Mouse (Mus musculus): ENCODE results near the gene Eef1g. TPM values are rescaled to one million over a fixed set of nuclear protein-coding genes. Genes with fewer than 3 reads are reported as not detected.
A peak's percentile ranks its signal among the peaks of the same experiment; 100 is the strongest.
"Not testable (repeated sequence)": the region's sequence is repeated elsewhere in the genome, so short reads cannot be mapped to it uniquely, and the experiment has no call there.

Gene Eef1g
- polyA plus RNA-seq, 1 experiment from 2014 or later = 476 TPM

DNA sequence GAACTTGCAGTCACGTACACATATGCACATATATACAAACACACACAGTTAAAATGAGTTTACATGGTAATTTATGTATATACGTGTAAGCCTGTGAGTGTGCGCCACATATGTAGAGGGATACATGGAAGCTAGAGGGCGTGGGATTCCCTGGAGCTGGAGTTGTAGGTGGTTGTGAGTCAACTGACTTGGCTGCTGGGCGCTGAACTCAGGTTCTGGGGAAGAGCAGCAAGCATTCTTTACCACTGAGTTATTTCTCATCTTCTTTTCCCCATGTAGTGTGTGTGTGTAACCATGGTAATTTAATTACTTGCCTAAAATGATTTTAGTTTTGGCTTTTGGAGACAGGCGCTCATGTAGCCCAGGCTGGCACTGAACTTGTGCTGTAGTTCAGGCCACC lies 29.8 kb downstream of the Eef1g start:
- Histone ChIP-seq H3K9ac (replicated peaks) (no peak overlapping the region), H3K27ac (no peak overlapping the region), H3K4me2 (no peak overlapping the region), H3K4me1 (replicated peaks) (peaks cover 38% of the 10 kb centered on the region), H3K9me3 (no peaks in the 10 kb centered on the region), H3K27me3 (no peaks in the 10 kb centered on the region), H3K4me3 (replicated peaks) (no peak overlapping the region), H3K36me3 (peaks cover 23% of the 10 kb centered on the region)
- no peak for ATAC-seq (ENCODE audit: insufficient number of reproducible peaks, insufficient read depth, low FRiP score, low TSS enrichment, low read depth)
- 88% methylated on average over 6 of the region's 6 CpGs for WGBS

DNA sequence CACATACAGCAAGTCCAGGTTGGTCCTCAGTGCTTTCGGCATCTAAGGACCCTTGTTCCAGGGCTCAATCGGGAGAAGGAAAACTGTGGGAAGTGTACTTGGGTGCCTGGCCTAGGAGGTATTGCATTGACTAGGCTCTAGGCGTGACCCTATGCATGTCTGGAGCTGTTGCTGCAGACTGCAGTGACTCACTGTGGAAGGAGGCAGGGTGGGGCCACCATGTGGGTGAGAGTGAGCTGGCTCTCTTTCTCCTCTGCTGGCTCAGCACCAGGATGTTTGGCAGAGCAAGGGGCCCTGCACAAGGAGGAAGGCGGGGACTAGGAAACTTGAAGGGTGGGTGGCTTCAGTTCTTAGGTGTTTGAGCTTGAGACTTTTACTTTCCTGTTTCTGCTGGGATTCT lies 30.7 kb downstream of the Eef1g start:
- peak overlapping the region; percentile 69 for H3K27ac ChIP-seq
- no peaks in the 10 kb centered on the region for H3K9me3 ChIP-seq
- H3K36me3 ChIP-seq = peaks cover 33% of the 10 kb centered on the region
- H3K4me1 ChIP-seq (replicated peaks) = peaks cover 28% of the 10 kb centered on the region
- ATAC-seq (ENCODE audit: insufficient number of reproducible peaks, insufficient read depth, low FRiP score, low TSS enrichment, low read depth) = peak; percentile 55; the same call in 1 of the 2 replicates
- 53% methylated on average over 4 of the region's 4 CpGs for WGBS
- H3K4me2 ChIP-seq = peak overlapping the region; percentile 7; the same call in 1 of the 2 replicates
- H3K27me3 ChIP-seq = no peaks in the 10 kb centered on the region
- H3K4me3 ChIP-seq (replicated peaks) = no peak overlapping the region
- H3K9ac ChIP-seq (replicated peaks) = no peak overlapping the region

DNA sequence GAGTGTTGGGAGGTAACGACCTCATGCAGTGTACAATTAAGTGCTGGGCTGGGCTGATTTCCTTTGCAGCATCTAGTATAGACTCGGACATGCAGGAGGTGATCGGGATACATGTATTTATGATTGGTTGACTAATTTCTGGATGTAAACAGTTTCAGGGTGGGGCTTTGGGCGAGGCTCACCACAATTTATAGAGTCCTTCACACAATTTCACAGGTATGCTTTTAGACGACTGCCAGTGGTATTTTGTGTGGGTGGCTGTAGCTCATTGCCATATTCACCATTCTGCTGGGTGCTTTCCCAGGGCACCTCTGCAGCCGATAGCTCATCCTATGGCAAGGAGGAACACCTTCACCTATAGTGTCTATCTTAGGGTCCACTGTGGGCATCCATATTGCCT lies 31.7 kb downstream of the Eef1g start:
- Histone ChIP-seq H3K27ac (no peak overlapping the region), H3K4me1 (replicated peaks) (peaks cover 19% of the 10 kb centered on the region), H3K9me3 (no peaks in the 10 kb centered on the region), H3K36me3 (peaks cover 43% of the 10 kb centered on the region), H3K4me3 (replicated peaks) (no peak overlapping the region), H3K27me3 (no peaks in the 10 kb centered on the region), H3K9ac (replicated peaks) (no peak overlapping the region), H3K4me2 (no peak overlapping the region)
- WGBS = 76% methylated on average over 6 of the region's 6 CpGs
- ATAC-seq (ENCODE audit: insufficient number of reproducible peaks, insufficient read depth, low FRiP score, low TSS enrichment, low read depth) = no peak

DNA sequence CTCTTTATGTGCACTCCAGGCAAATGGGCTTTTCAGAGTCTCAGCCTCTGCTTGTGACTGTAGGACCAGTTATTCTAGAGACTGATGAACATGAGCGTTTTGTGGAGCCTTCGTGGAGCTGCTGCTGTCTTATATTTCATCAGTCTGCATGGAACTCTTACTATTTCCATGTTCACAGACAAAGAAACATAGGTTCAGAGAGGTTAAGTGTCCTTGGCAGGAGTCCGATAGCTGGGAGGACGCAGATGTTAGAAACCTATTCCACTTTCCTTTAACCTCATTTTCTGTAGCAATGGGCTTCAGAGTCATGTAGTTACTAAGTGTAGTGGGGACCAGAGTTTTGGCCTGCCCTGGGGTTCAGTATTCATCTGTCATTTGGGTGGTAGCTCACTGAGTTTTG lies 32.4 kb downstream of the Eef1g start:
- Histone ChIP-seq H3K27me3 (no peaks in the 10 kb centered on the region), H3K36me3 (peaks cover 49% of the 10 kb centered on the region), H3K9ac (replicated peaks) (no peak overlapping the region), H3K9me3 (no peaks in the 10 kb centered on the region), H3K4me3 (replicated peaks) (no peak overlapping the region), H3K4me1 (replicated peaks) (peaks cover 19% of the 10 kb centered on the region), H3K4me2 (no peak overlapping the region), H3K27ac (no peak overlapping the region)
- ATAC-seq (ENCODE audit: insufficient number of reproducible peaks, insufficient read depth, low FRiP score, low TSS enrichment, low read depth) = no peak
- WGBS = 86% methylated on average over 4 of the region's 4 CpGs

DNA sequence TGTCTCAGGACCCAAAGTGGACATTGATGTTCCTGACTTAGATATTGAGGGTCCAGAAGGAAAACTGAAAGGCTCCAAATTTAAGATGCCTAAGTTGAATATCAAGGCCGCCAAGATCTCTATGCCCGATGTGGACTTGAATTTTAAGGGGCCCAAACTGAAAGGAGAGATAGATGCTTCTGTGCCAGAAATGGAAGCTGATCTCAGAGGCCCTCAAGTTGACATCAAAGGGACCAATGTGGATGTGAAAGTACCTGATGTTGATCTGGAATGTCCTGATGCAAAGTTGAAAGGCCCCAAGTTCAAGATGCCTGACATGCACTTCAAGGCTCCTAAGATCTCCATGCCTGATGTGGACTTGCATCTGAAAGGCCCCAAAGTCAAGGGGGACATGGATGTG lies 40.1 kb downstream of the Eef1g start:
- not testable (repeated sequence) for H3K27me3 ChIP-seq; H3K4me2 ChIP-seq; H3K9me3 ChIP-seq; H3K27ac ChIP-seq; H3K4me1 ChIP-seq (replicated peaks); H3K9ac ChIP-seq (replicated peaks); H3K4me3 ChIP-seq (replicated peaks); ATAC-seq (ENCODE audit: insufficient number of reproducible peaks, insufficient read depth, low FRiP score, low TSS enrichment, low read depth)
- H3K36me3 ChIP-seq = peaks cover 70% of the 10 kb centered on the region
- WGBS = 95% methylated on average over 2 of the region's 2 CpGs

DNA sequence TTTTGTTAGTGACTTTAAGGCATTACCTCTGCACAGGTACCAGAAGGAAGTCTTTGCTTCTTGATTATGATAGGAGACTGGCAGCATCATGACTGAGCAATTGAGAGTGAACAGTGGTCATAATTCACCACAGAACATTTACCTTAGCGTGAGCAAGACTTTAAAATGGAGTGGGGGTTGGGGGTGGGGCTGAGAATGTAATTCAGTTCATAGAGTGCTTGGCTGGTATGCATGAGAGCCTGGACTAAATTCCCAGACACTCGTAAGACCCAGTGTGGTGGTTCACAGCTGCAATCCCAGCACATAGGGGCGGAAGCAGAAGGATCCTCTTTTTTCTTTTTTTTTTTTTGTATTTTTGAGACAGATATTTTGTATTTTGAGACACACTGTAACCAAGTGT lies 52.5 kb downstream of the Eef1g start:
- H3K4me2 ChIP-seq = no peak overlapping the region
- H3K9ac ChIP-seq (replicated peaks) = no peak overlapping the region
- H3K9me3 ChIP-seq = no peaks in the 10 kb centered on the region
- no peak overlapping the region for H3K4me3 ChIP-seq (replicated peaks)
- 0 out of 2 replicates have a peak, but pooled peaks cover 2% of the 10 kb centered on the region for H3K4me1 ChIP-seq (replicated peaks)
- H3K27ac ChIP-seq = no peak overlapping the region
- ATAC-seq (ENCODE audit: insufficient number of reproducible peaks, insufficient read depth, low FRiP score, low TSS enrichment, low read depth) = no peak
- WGBS = 87% methylated on average over 3 of the region's 3 CpGs
- peaks cover 65% of the 10 kb centered on the region for H3K36me3 ChIP-seq
- H3K27me3 ChIP-seq = no peaks in the 10 kb centered on the region

DNA sequence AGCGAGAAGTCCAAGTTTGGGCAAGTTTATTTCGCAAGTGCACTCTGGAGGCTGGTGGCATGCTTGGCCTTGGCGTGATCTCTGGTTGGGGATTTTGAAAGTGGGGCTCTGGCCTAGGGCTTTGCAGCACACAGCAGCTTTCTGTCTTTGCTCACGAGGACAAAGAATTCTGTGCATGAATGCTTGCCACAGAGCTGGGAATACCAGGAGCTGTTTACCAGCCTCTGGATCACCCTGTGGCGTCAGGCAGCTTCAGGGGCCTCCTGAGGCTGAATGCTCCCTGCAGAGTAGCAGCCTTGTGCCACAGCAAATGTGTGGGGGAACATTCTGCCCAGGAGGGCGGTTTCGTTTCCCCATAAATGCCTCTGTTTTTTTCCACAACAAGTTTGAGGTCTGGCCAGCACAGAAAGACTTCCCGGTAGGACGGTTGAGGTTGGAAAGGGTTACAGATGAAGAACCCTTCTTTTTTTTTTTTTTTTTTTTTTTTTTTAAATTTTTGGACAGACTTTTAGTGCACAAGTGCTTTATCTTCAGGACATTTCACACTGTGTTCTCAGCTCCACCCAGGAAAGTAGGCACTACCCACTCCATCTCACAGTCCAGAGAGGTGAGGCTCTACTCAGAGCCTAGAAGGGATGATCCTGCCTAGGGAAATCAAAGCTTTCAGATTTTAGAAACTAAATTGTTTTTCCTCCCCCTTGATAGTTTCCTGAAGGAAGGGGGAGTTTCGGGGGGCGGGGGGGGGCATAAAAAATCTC lies 56.4 kb downstream of the Eef1g start:
- Histone ChIP-seq H3K9me3 (no peaks in the 10 kb centered on the region), H3K27ac (peak overlapping the region; percentile 78)
- WGBS = 58% methylated on average over 11 of the region's 11 CpGs

DNA sequence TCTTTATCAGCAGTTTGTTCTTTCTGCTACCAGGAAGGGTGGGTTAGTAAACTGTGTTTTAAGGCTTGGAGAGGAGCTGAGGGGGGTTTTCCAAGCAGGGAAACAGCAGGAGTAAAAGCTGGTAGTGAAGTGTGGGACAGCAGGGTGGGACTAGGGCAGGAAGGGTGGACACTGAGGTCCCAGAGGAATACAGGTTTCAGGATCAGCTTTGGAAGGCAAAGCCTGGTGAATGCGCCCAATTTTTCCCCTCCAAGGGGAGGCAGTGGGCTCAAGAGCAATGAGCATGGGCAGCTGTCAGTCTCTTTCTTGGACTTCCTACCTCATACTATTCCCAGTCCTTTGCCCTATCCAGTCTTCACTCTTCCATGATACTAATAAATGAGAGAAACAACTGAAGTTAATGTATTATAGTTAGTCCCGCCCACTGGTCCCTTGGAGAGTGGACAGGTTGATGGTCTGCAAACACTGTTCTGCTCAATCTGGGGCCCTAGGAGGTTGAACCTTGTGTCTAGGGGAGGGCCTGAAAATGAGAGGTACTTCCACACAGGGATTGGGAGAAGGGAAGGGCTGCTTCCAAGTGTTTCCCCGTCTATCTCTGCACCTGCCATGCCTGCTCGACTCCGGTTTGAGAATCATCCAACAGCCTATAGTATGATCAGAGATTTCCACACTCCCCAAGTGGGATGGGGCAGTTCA lies 58.9 kb downstream of the Eef1g start:
- Histone ChIP-seq H3K9ac (replicated peaks) (no peak overlapping the region), H3K36me3 (peaks cover 4% of the 10 kb centered on the region; the same call in 1 of the 2 replicates), H3K27ac (no peak overlapping the region), H3K27me3 (no peaks in the 10 kb centered on the region), H3K4me3 (replicated peaks) (no peak overlapping the region), H3K9me3 (no peaks in the 10 kb centered on the region), H3K4me1 (replicated peaks) (0 out of 2 replicates have a peak, but pooled peaks cover 5% of the 10 kb centered on the region), H3K4me2 (no peak overlapping the region)
- 91% methylated on average over 5 of the region's 5 CpGs for WGBS
- ATAC-seq (ENCODE audit: insufficient number of reproducible peaks, insufficient read depth, low FRiP score, low TSS enrichment, low read depth) = no peak

More for the DNA sequence above, 56.4 kb downstream of the Eef1g start:
- no peak overlapping the region for H3K4me3 ChIP-seq (replicated peaks)
- no peaks in the 10 kb centered on the region for H3K27me3 ChIP-seq
- H3K4me1 ChIP-seq (replicated peaks) = 0 out of 2 replicates have a peak, but pooled peaks cover 5% of the 10 kb centered on the region
- H3K4me2 ChIP-seq = no peak overlapping the region
- ATAC-seq (ENCODE audit: insufficient number of reproducible peaks, insufficient read depth, low FRiP score, low TSS enrichment, low read depth) = no peak
- no peak overlapping the region for H3K9ac ChIP-seq (replicated peaks)
- H3K36me3 ChIP-seq = peaks cover 27% of the 10 kb centered on the region

DNA sequence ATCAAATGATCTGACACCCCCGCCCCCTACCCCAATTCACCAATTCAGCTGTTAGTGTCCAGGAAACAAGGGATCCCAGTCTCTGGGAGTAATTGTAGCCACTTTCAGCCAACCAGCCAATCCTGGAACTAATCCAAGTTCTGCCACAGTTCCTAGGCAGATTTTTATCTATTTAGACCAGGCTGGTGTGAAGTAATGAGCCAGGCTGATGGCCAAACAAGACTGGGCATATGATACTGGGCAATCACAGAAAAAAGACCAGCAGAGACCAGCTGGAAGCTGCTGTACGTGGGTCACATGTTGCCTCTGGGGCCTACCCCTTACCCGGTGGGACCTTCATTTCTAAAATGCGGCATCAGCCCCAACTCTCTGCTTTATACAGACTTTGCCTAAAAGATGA lies 59.8 kb downstream of the Eef1g start:
- no peaks in the 10 kb centered on the region for H3K36me3 ChIP-seq
- ATAC-seq (ENCODE audit: insufficient number of reproducible peaks, insufficient read depth, low FRiP score, low TSS enrichment, low read depth) = no peak
- H3K9ac ChIP-seq (replicated peaks) = no peak overlapping the region
- no peak overlapping the region for H3K4me2 ChIP-seq
- H3K9me3 ChIP-seq = no peaks in the 10 kb centered on the region
- 0 out of 2 replicates have a peak, but pooled peaks cover 5% of the 10 kb centered on the region for H3K4me1 ChIP-seq (replicated peaks)
- no peaks in the 10 kb centered on the region for H3K27me3 ChIP-seq
- 86% methylated on average over 4 of the region's 4 CpGs for WGBS
- H3K27ac ChIP-seq = no peak overlapping the region
- H3K4me3 ChIP-seq (replicated peaks) = no peak overlapping the region

DNA sequence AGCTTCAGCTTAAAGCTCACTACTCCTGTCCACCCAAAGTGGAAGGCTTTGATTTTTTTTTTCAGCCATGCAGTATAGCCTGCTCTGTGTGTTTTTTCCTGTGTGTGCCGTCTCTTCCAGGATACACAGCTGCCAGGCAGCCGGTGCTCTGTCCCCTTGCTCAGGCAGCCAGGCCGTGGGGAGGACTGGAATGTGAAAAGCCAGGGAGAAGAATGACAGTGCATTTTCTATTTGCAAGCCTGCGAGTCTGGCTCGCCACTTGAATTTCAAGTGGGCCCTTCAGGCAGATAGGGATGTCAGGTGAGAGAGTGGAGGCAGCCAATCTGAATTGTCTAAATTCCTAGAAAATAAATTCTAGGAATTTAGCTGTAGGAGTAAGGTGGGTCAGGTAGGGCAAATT lies 61.0 kb downstream of the Eef1g start:
- Histone ChIP-seq H3K9me3 (no peaks in the 10 kb centered on the region), H3K36me3 (no peaks in the 10 kb centered on the region), H3K27me3 (no peaks in the 10 kb centered on the region), H3K4me1 (replicated peaks) (0 out of 2 replicates have a peak, but pooled peaks cover 5% of the 10 kb centered on the region), H3K27ac (no peak overlapping the region), H3K9ac (replicated peaks) (no peak overlapping the region), H3K4me3 (replicated peaks) (no peak overlapping the region), H3K4me2 (no peak overlapping the region)
- WGBS = 43% methylated on average over 5 of the region's 5 CpGs
- no peak for ATAC-seq (ENCODE audit: insufficient number of reproducible peaks, insufficient read depth, low FRiP score, low TSS enrichment, low read depth)
